Mouse (Mus musculus): ENCODE measurements around the gene Gpr142.

The Gpr142 gene

GRCm38 (mm10) chr11:114802540-114803267 is 4.0 kb downstream of the Gpr142 start:
- DNase-seq, result no peak

- DNase-seq, result no peak
These were observed 5.3 kb downstream of the Gpr142 start for GRCm38 (mm10) chr11:114803990-114804389.

- no peak for DNase-seq
These were observed 8.3 kb downstream of the Gpr142 start for GRCm38 (mm10) chr11:114807025-114807424.

- peak; percentile 64 for DNase-seq
These were observed 9.1 kb downstream of the Gpr142 start for GRCm38 (mm10) chr11:114807686-114808427.

GRCm38 (mm10) chr11:114809371-114809770 is 10.6 kb downstream of the Gpr142 start:
- no peak for DNase-seq

GRCm38 (mm10) chr11:114810344-114810743 is 11.6 kb downstream of the Gpr142 start:
- no peak for DNase-seq

GRCm38 (mm10) chr11:114812731-114813240 is 14.1 kb downstream of the Gpr142 start:
- DNase-seq, result peak; percentile 94

- DNase-seq, result no peak
These were observed 16.3 kb downstream of the Gpr142 start for GRCm38 (mm10) chr11:114814873-114815592.

GRCm38 (mm10) chr11:114816934-114817333 is 18.2 kb downstream of the Gpr142 start:
- no peak for DNase-seq

- DNase-seq, result no peak
These were observed 19.5 kb downstream of the Gpr142 start for GRCm38 (mm10) chr11:114818185-114818584.

GRCm38 (mm10) chr11:114819110-114819509 is 20.4 kb downstream of the Gpr142 start:
- DNase-seq, result no peak

GRCm38 (mm10) chr11:114820444-114820843 is 21.7 kb downstream of the Gpr142 start:
- no peak for DNase-seq

- DNase-seq, result no peak
These were observed 22.6 kb downstream of the Gpr142 start for GRCm38 (mm10) chr11:114821325-114821724.

- peak; percentile 74 for DNase-seq
These were observed 24.0 kb downstream of the Gpr142 start for GRCm38 (mm10) chr11:114822727-114823126.

GRCm38 (mm10) chr11:114823199-114823725 is 24.5 kb downstream of the Gpr142 start:
- no peak for DNase-seq

GRCm38 (mm10) chr11:114826686-114827085 is 28.0 kb downstream of the Gpr142 start:
- DNase-seq, result no peak

GRCm38 (mm10) chr11:114829499-114830432 is 31.0 kb downstream of the Gpr142 start:
- peak; percentile 91 for DNase-seq

GRCm38 (mm10) chr11:114830433-114830773 is 31.7 kb downstream of the Gpr142 start:
- DNase-seq, result no peak

- DNase-seq, result no peak
These were observed 34.4 kb downstream of the Gpr142 start for GRCm38 (mm10) chr11:114833166-114833565.

GRCm38 (mm10) chr11:114843818-114844463 is 45.2 kb downstream of the Gpr142 start:
- no peak for DNase-seq

GRCm38 (mm10) chr11:114844464-114845220 is 45.9 kb downstream of the Gpr142 start:
- DNase-seq, result no peak
